24 mouse cellular contexts compared by ENCODE assay signal in the genomic region with DNA sequence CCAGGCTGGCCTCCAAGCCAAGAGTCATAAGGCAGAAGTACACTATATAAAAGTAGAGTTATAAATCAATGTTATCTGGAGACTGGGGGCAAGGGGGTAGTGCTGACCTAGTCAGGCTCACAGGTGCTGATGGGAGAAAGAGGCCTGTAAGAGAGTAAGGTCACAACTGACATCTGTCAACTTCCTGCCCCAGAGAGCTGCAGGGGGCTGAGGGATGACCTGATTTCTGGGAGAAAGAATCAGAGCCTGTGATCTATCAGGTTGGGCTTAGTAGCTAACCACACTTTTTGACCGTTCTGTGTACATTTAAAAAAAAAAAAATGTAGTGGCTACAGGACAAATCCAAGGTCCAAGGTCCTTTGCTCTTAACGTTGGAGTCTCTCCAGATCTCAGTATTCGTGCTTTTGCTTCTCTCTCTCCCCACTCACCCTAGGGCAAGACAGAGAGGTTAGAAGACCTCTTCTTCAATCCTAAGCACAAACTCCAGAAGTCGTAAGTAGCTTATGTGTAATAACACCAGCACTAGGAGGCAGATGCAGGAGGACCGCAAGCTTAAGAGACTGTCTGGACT. TPM values are rescaled to one million over a fixed set of nuclear protein-coding genes. Genes with fewer than 3 reads are reported as not detected.
DNase-seq lines count a peak whose midpoint lies in the region; ATAC-seq and TF ChIP-seq lines count a peak whose summit lies in the region.
"Had no signal": no experiment of that assay in that cellular context is flagged by ENCODE, and none has a peak within 500 bp of the region (broad histone marks: within the 10 kb centered on the region; RNA-seq: fewer than 3 reads in every experiment).

No protein-coding gene starts in this region.

- 84% methylated on average over 5 of the region's 5 CpGs for WGBS in limb, embryonic 14.5 days
- WGBS in limb, embryonic 10.5 days = 84% methylated on average over 5 of the region's 5 CpGs
- WGBS in intestine, embryonic 14.5 days = 45% methylated on average over 5 of the region's 5 CpGs
- WGBS in intestine, postnatal 0 days = 38% methylated on average over 5 of the region's 5 CpGs
- 66% methylated on average over 5 of the region's 5 CpGs for WGBS in liver, embryonic 16.5 days (ENCODE audit: insufficient replicate concordance)
- 92% methylated on average over 5 of the region's 5 CpGs for WGBS in hindbrain, embryonic 16.5 days

- H3K4me1 ChIP-seq in limb, embryonic 14.5 days (ENCODE audit: control insufficient read depth, insufficient read depth, low read length) = peaks cover 9% of the 10 kb centered on the region
- peaks cover 30% of the 10 kb centered on the region for H3K4me1 ChIP-seq in limb, embryonic 10.5 days
- peaks cover 7% of the 10 kb centered on the region; the same call in 1 of the 2 replicates for H3K4me1 ChIP-seq in intestine, embryonic 14.5 days (replicated peaks; ENCODE audit: control insufficient read depth, insufficient read depth, low read length)
- H3K4me1 ChIP-seq in intestine, postnatal 0 days (replicated peaks; ENCODE audit: control insufficient read depth, insufficient read depth, low read length) = no peaks in the 10 kb centered on the region
- peaks cover 12% of the 10 kb centered on the region for H3K4me1 ChIP-seq in liver, embryonic 16.5 days (ENCODE audit: control insufficient read depth, low read depth, low read length)
- peaks cover 12% of the 10 kb centered on the region for H3K4me1 ChIP-seq in hindbrain, embryonic 16.5 days (ENCODE audit: control insufficient read depth, insufficient read depth, low read depth, low read length)

- DNase-seq in limb, embryonic 14.5 days (ENCODE audit: low spot score) = no peak
- DNase-seq in limb, embryonic 10.5 days (ENCODE audit: low spot score) = no peak
- DNase-seq in intestine, embryonic 14.5 days (ENCODE audit: low spot score) = no peak
- DNase-seq in adrenal gland, postnatal 10 days = no peak
- DNase-seq: adrenal gland, adult 2 months; cerebellum, adult 18-20 months; cerebellum, postnatal 36 days; heart, postnatal 4 days; left cerebral cortex, postnatal 4 days had no signal

- no peak overlapping the region for H3K4me3 ChIP-seq in limb, embryonic 14.5 days (replicated peaks; ENCODE audit: low read length)
- no peak overlapping the region for H3K4me3 ChIP-seq in limb, embryonic 10.5 days
- no peak overlapping the region for H3K4me3 ChIP-seq in intestine, embryonic 14.5 days (ENCODE audit: low read depth, low read length)
- H3K4me3 ChIP-seq in intestine, postnatal 0 days (ENCODE audit: low read depth, low read length) = peak overlapping the region; percentile 68
- H3K4me3 ChIP-seq in liver, embryonic 16.5 days (ENCODE audit: low read depth, low read length) = peak overlapping the region; percentile 82
- no peak overlapping the region for H3K4me3 ChIP-seq in hindbrain, embryonic 16.5 days (ENCODE audit: low read length)
- H3K4me3 ChIP-seq: heart, embryonic 13.5 days; layer of hippocampus, adult 2 months; myocyte had no signal

- no peak for ATAC-seq in limb, embryonic 14.5 days (ENCODE audit: low FRiP score, low read depth)
- ATAC-seq in intestine, embryonic 14.5 days (replicated peaks; ENCODE audit: low FRiP score, low TSS enrichment, low read depth) = no peak
- ATAC-seq in intestine, postnatal 0 days = peak; percentile 69
- ATAC-seq in liver, embryonic 16.5 days (ENCODE audit: low read depth) = peak; percentile 50
- ATAC-seq in hindbrain, embryonic 16.5 days = no peak
- ATAC-seq: forebrain, embryonic 16.5 days; midbrain, embryonic 13.5 days had no signal

- TF ChIP-seq CTCF in intestine, postnatal 0 days (IDR thresholded peaks at IDR 0.05; ENCODE audit: low read depth) = no peak

- no peaks in the 10 kb centered on the region for H3K9me3 ChIP-seq in limb, embryonic 14.5 days (ENCODE audit: control insufficient read depth, low read length)
- no peaks in the 10 kb centered on the region for H3K9me3 ChIP-seq in limb, embryonic 10.5 days (replicated peaks)
- H3K9me3 ChIP-seq in intestine, embryonic 14.5 days (ENCODE audit: control insufficient read depth, low read length) = no peaks in the 10 kb centered on the region
- no peaks in the 10 kb centered on the region for H3K9me3 ChIP-seq in intestine, postnatal 0 days (ENCODE audit: control insufficient read depth)
- no peaks in the 10 kb centered on the region for H3K9me3 ChIP-seq in liver, embryonic 16.5 days (replicated peaks; ENCODE audit: control insufficient read depth, low read length)
- H3K9me3 ChIP-seq in hindbrain, embryonic 16.5 days (ENCODE audit: control insufficient read depth, low read length) = no peaks in the 10 kb centered on the region
- H3K9me3 ChIP-seq: heart, embryonic 13.5 days; lung, embryonic 15.5 days; midbrain, embryonic 13.5 days had no signal

- no peak for TF ChIP-seq POLR2A in limb, embryonic 14.5 days (IDR thresholded peaks at IDR 0.05; ENCODE audit: borderline replicate concordance, extremely low read depth, insufficient read depth, insufficient read length)

- no peak overlapping the region for H3K4me2 ChIP-seq in limb, embryonic 14.5 days (replicated peaks; ENCODE audit: low read depth, low read length, severe bottlenecking)
- peak overlapping the region; percentile 61 for H3K4me2 ChIP-seq in intestine, embryonic 14.5 days (ENCODE audit: low read length)
- peak overlapping the region; percentile 70 for H3K4me2 ChIP-seq in intestine, postnatal 0 days (replicated peaks; ENCODE audit: low read depth)
- H3K4me2 ChIP-seq in liver, embryonic 16.5 days (ENCODE audit: low read depth, low read length) = peak overlapping the region; percentile 86
- H3K4me2 ChIP-seq in hindbrain, embryonic 16.5 days (ENCODE audit: low read length) = no peak overlapping the region
- H3K4me2 ChIP-seq: midbrain, embryonic 13.5 days had no signal

- no peak overlapping the region for H3K27ac ChIP-seq in limb, embryonic 14.5 days (replicated peaks; ENCODE audit: low read depth, low read length)
- H3K27ac ChIP-seq in limb, embryonic 10.5 days = no peak overlapping the region
- H3K27ac ChIP-seq in intestine, embryonic 14.5 days (ENCODE audit: low read depth) = no peak overlapping the region
- H3K27ac ChIP-seq in intestine, postnatal 0 days (ENCODE audit: low read depth, low read length) = peak overlapping the region; percentile 95
- H3K27ac ChIP-seq in liver, embryonic 16.5 days (ENCODE audit: low read length) = peak overlapping the region; percentile 73
- H3K27ac ChIP-seq in hindbrain, embryonic 16.5 days (ENCODE audit: low read depth, low read length) = no peak overlapping the region
- H3K27ac ChIP-seq: heart, embryonic 13.5 days; layer of hippocampus, adult 2 months; lung, embryonic 15.5 days; midbrain, embryonic 13.5 days had no signal

- H3K36me3 ChIP-seq in limb, embryonic 14.5 days (ENCODE audit: control insufficient read depth, insufficient read depth, low read length) = peaks cover 14% of the 10 kb centered on the region
- H3K36me3 ChIP-seq in limb, embryonic 10.5 days = peaks cover 40% of the 10 kb centered on the region
- peaks cover 32% of the 10 kb centered on the region for H3K36me3 ChIP-seq in intestine, embryonic 14.5 days (ENCODE audit: control insufficient read depth, insufficient read depth, low read length)
- H3K36me3 ChIP-seq in intestine, postnatal 0 days (ENCODE audit: control insufficient read depth, insufficient read depth) = peaks cover 23% of the 10 kb centered on the region
- H3K36me3 ChIP-seq in liver, embryonic 16.5 days (ENCODE audit: control insufficient read depth, insufficient read depth) = peaks cover 7% of the 10 kb centered on the region
- peaks cover 19% of the 10 kb centered on the region for H3K36me3 ChIP-seq in hindbrain, embryonic 16.5 days (ENCODE audit: control insufficient read depth, insufficient read depth, low read length)

- 0 out of 2 replicates have a peak overlapping the region, but pooled peaks have one; percentile 12 for H3K9ac ChIP-seq in limb, embryonic 14.5 days (ENCODE audit: low read depth, low read length, severe bottlenecking)
- no peak overlapping the region for H3K9ac ChIP-seq in intestine, embryonic 14.5 days (ENCODE audit: low read length)
- H3K9ac ChIP-seq in intestine, postnatal 0 days (ENCODE audit: low read depth, low read length) = 0 out of 2 replicates have a peak overlapping the region, but pooled peaks have one; percentile 22
- H3K9ac ChIP-seq in liver, embryonic 16.5 days (ENCODE audit: low read depth, low read length) = peak overlapping the region; percentile 31; the same call in 1 of the 2 replicates
- H3K9ac ChIP-seq in hindbrain, embryonic 16.5 days (ENCODE audit: low read depth, low read length) = no peak overlapping the region
- H3K9ac ChIP-seq: heart, embryonic 13.5 days; lung, embryonic 15.5 days; midbrain, embryonic 13.5 days had no signal

- no peaks in the 10 kb centered on the region for H3K27me3 ChIP-seq in limb, embryonic 14.5 days (ENCODE audit: control insufficient read depth, insufficient read depth, low read length)
- no peaks in the 10 kb centered on the region for H3K27me3 ChIP-seq in limb, embryonic 10.5 days (ENCODE audit: low read depth, poor library complexity, severe bottlenecking)
- H3K27me3 ChIP-seq in intestine, embryonic 14.5 days (replicated peaks; ENCODE audit: control insufficient read depth, insufficient read depth, low read length) = no peaks in the 10 kb centered on the region
- H3K27me3 ChIP-seq in intestine, postnatal 0 days (replicated peaks; ENCODE audit: control insufficient read depth, insufficient read depth, low read length) = no peaks in the 10 kb centered on the region
- no peaks in the 10 kb centered on the region for H3K27me3 ChIP-seq in liver, embryonic 16.5 days (ENCODE audit: control insufficient read depth, insufficient read depth, low read depth, low read length)
- no peaks in the 10 kb centered on the region for H3K27me3 ChIP-seq in hindbrain, embryonic 16.5 days (replicated peaks; ENCODE audit: control insufficient read depth, insufficient read depth, low read length)
- H3K27me3 ChIP-seq: heart, embryonic 13.5 days; lung, embryonic 15.5 days; midbrain, embryonic 13.5 days had no signal

RNA-seq across cellular contexts. Expression of gene Gm26620, which starts 1.9 kb away (rescaled TPM):
- 0.72 and 0.91 TPM in 2 replicates for polyA plus RNA-seq in limb, embryonic 14.5 days (2012; rRNA removed)
- 0.78 and 0.82 TPM in 2 replicates for polyA plus RNA-seq in limb, embryonic 14.5 days (2014; fragmentation: Nextera tagmentation; extraction: Ambion mirVana)
- polyA plus RNA-seq in limb, embryonic 10.5 days (2016; fragmentation: Nextera tagmentation; extraction: Ambion mirVana) = 0.49 and 0.58 TPM in 2 replicates
- polyA plus RNA-seq in intestine, embryonic 14.5 days (2014; fragmentation: Nextera tagmentation; extraction: Ambion mirVana) = 1.1 and 1.8 TPM in 2 replicates
- polyA plus RNA-seq in intestine, postnatal 0 days (2015; fragmentation: Nextera tagmentation; extraction: Ambion mirVana) = 9.5 and 9.7 TPM in 2 replicates
- polyA plus RNA-seq in liver, embryonic 16.5 days (2015; fragmentation: Nextera tagmentation; extraction: Ambion mirVana) = 0.42 and 0.44 TPM in 2 replicates
- polyA plus RNA-seq in hindbrain, embryonic 16.5 days (2015; fragmentation: Nextera tagmentation; extraction: Ambion mirVana) = 0.59 and 1.3 TPM in 2 replicates
- total RNA-seq in adrenal gland, postnatal 10 days (2021) = under 1 TPM; 0.45 to 0.76 TPM
- total RNA-seq: granulocyte monocyte progenitor cell, adult 5-6 weeks had no signal
- polyA plus RNA-seq: embryonic facial prominence, embryonic 11.5 days had no signal

RNA-seq across cellular contexts. Expression of gene Dusp12, which starts 2.3 kb away (rescaled TPM):
- polyA plus RNA-seq in limb, embryonic 14.5 days (2012; rRNA removed) = 54.9 and 58.5 TPM in 2 replicates
- 51.5 and 57.7 TPM in 2 replicates for polyA plus RNA-seq in limb, embryonic 14.5 days (2014; fragmentation: Nextera tagmentation; extraction: Ambion mirVana)
- 42.8 and 43.7 TPM in 2 replicates for polyA plus RNA-seq in limb, embryonic 10.5 days (2016; fragmentation: Nextera tagmentation; extraction: Ambion mirVana)
- 52.7 and 53.5 TPM in 2 replicates for polyA plus RNA-seq in intestine, embryonic 14.5 days (2014; fragmentation: Nextera tagmentation; extraction: Ambion mirVana)
- 65.1 and 79.2 TPM in 2 replicates for polyA plus RNA-seq in intestine, postnatal 0 days (2015; fragmentation: Nextera tagmentation; extraction: Ambion mirVana)
- polyA plus RNA-seq in liver, embryonic 16.5 days (2015; fragmentation: Nextera tagmentation; extraction: Ambion mirVana) = 20.5 and 21.4 TPM in 2 replicates
- polyA plus RNA-seq in hindbrain, embryonic 16.5 days (2015; fragmentation: Nextera tagmentation; extraction: Ambion mirVana) = 44.0 and 47.0 TPM in 2 replicates
- 10 to 100 TPM; 14.0 to 17.7 TPM for total RNA-seq in adrenal gland, postnatal 10 days (2021)

RNA-seq across cellular contexts. Expression of gene Atf6, which starts 15.4 kb away (rescaled TPM):
- 9.1 TPM in 2 replicates for polyA plus RNA-seq in limb, embryonic 14.5 days (2012; rRNA removed)
- polyA plus RNA-seq in limb, embryonic 14.5 days (2014; fragmentation: Nextera tagmentation; extraction: Ambion mirVana) = 8.9 and 9.7 TPM in 2 replicates
- 7.1 and 8.0 TPM in 2 replicates for polyA plus RNA-seq in limb, embryonic 10.5 days (2016; fragmentation: Nextera tagmentation; extraction: Ambion mirVana)
- 9.7 and 11.3 TPM in 2 replicates for polyA plus RNA-seq in intestine, embryonic 14.5 days (2014; fragmentation: Nextera tagmentation; extraction: Ambion mirVana)
- 5.4 and 6.2 TPM in 2 replicates for polyA plus RNA-seq in intestine, postnatal 0 days (2015; fragmentation: Nextera tagmentation; extraction: Ambion mirVana)
- polyA plus RNA-seq in liver, embryonic 16.5 days (2015; fragmentation: Nextera tagmentation; extraction: Ambion mirVana) = 6.4 and 6.9 TPM in 2 replicates
- 6.5 and 7.0 TPM in 2 replicates for polyA plus RNA-seq in hindbrain, embryonic 16.5 days (2015; fragmentation: Nextera tagmentation; extraction: Ambion mirVana)
- 10 to 100 TPM; 26.1 to 27.6 TPM for total RNA-seq in adrenal gland, postnatal 10 days (2021)

RNA-seq across cellular contexts. Expression of gene Fcrlb, which starts 29.7 kb away (rescaled TPM):
- 0.08 and 0.18 TPM in 2 replicates for polyA plus RNA-seq in limb, embryonic 14.5 days (2012; rRNA removed)
- polyA plus RNA-seq in limb, embryonic 14.5 days (2014; fragmentation: Nextera tagmentation; extraction: Ambion mirVana) = not detected in 2 replicates
- not detected in 2 replicates for polyA plus RNA-seq in limb, embryonic 10.5 days (2016; fragmentation: Nextera tagmentation; extraction: Ambion mirVana)
- not detected in 2 replicates for polyA plus RNA-seq in intestine, embryonic 14.5 days (2014; fragmentation: Nextera tagmentation; extraction: Ambion mirVana)
- polyA plus RNA-seq in intestine, postnatal 0 days (2015; fragmentation: Nextera tagmentation; extraction: Ambion mirVana) = 0.12 and 0.20 TPM in 2 replicates
- polyA plus RNA-seq in liver, embryonic 16.5 days (2015; fragmentation: Nextera tagmentation; extraction: Ambion mirVana) = 0.06 and 0.07 TPM in 2 replicates
- polyA plus RNA-seq in hindbrain, embryonic 16.5 days (2015; fragmentation: Nextera tagmentation; extraction: Ambion mirVana) = 1.1 and 1.2 TPM in 2 replicates
- under 1 TPM in 1 of 2 experiments, not detected in 1; 0.24 TPM for total RNA-seq in adrenal gland, postnatal 10 days (2021)
- total RNA-seq: adrenal gland, adult 2 months; gastrocnemius, adult 18-20 months; granulocyte monocyte progenitor cell, adult 5-6 weeks; heart, postnatal 4 days; left cerebral cortex, postnatal 4 days; MEL had no signal
- polyA plus RNA-seq: embryonic facial prominence, embryonic 11.5 days; heart, embryonic 13.5 days; lung, embryonic 15.5 days had no signal

RNA-seq across cellular contexts. Expression of gene Fcrla, which starts 44.4 kb away (rescaled TPM):
- polyA plus RNA-seq in limb, embryonic 14.5 days (2012; rRNA removed) = 0.06 and 0.13 TPM in 2 replicates
- not detected in 2 replicates for polyA plus RNA-seq in limb, embryonic 14.5 days (2014; fragmentation: Nextera tagmentation; extraction: Ambion mirVana)
- polyA plus RNA-seq in limb, embryonic 10.5 days (2016; fragmentation: Nextera tagmentation; extraction: Ambion mirVana) = not detected in 2 replicates
- polyA plus RNA-seq in intestine, embryonic 14.5 days (2014; fragmentation: Nextera tagmentation; extraction: Ambion mirVana) = not detected in 2 replicates
- 0.13 TPM in 1 of 2 replicates, not detected in the other for polyA plus RNA-seq in intestine, postnatal 0 days (2015; fragmentation: Nextera tagmentation; extraction: Ambion mirVana)
- polyA plus RNA-seq in liver, embryonic 16.5 days (2015; fragmentation: Nextera tagmentation; extraction: Ambion mirVana) = 0.67 and 1.3 TPM in 2 replicates
- not detected in 2 replicates for polyA plus RNA-seq in hindbrain, embryonic 16.5 days (2015; fragmentation: Nextera tagmentation; extraction: Ambion mirVana)
- total RNA-seq in adrenal gland, postnatal 10 days (2021) = 1 to 10 TPM; 3.0 to 3.2 TPM
- total RNA-seq: gastrocnemius, adult 18-20 months; granulocyte monocyte progenitor cell, adult 5-6 weeks; layer of hippocampus, adult 2 months; left cerebral cortex, adult 18-20 months; left cerebral cortex, postnatal 4 days had no signal
- polyA plus RNA-seq: brain, embryonic 14.5 days; embryonic facial prominence, embryonic 11.5 days; forebrain, embryonic 16.5 days; midbrain, embryonic 13.5 days; myocyte had no signal

Comparison
In these comparisons a context has a peak if more than half of its experiments do, and no peak if none do; other contexts are left out.
1. ATAC-seq: peak in intestine, postnatal 0 days (single experiment) and liver, embryonic 16.5 days (single experiment); none in limb, embryonic 14.5 days (single experiment), intestine, embryonic 14.5 days (single experiment) and hindbrain, embryonic 16.5 days (single experiment).
2. H3K27ac ChIP-seq: peak in intestine, postnatal 0 days (single experiment) and liver, embryonic 16.5 days (single experiment); none in limb, embryonic 14.5 days (single experiment), limb, embryonic 10.5 days (single experiment), intestine, embryonic 14.5 days (single experiment) and hindbrain, embryonic 16.5 days (single experiment).
3. H3K4me3 ChIP-seq: peak in intestine, postnatal 0 days (single experiment) and liver, embryonic 16.5 days (single experiment); none in limb, embryonic 14.5 days (single experiment), limb, embryonic 10.5 days (single experiment), intestine, embryonic 14.5 days (single experiment) and hindbrain, embryonic 16.5 days (single experiment).
4. H3K9ac ChIP-seq: peak in limb, embryonic 14.5 days (single experiment), intestine, postnatal 0 days (single experiment) and liver, embryonic 16.5 days (single experiment); none in intestine, embryonic 14.5 days (single experiment) and hindbrain, embryonic 16.5 days (single experiment).
5. H3K4me2 ChIP-seq: peak in intestine, embryonic 14.5 days (single experiment), intestine, postnatal 0 days (single experiment) and liver, embryonic 16.5 days (single experiment); none in limb, embryonic 14.5 days (single experiment) and hindbrain, embryonic 16.5 days (single experiment).